Mouse (Mus musculus) heart, adult 2 months (tissue): ENCODE results near the gene Limd2.

Experiments used
- CTCF ChIP-seq: fragments of 200-600 bp; IDR thresholded peaks from 2 replicates; pipeline ENCODE4 v1.8.1; 2022; ENCODE audit warnings: antibody characterized with exemption, mild to moderate bottlenecking, moderate library complexity
- EP300 ChIP-seq: fragments of 200-500 bp; IDR thresholded peaks from 2 replicates; pipeline ENCODE4 v1.6.1; 2011; ENCODE audit warnings: low read depth, low read length, control low read depth; ENCODE audit not compliant: insufficient read depth
- POLR2A ChIP-seq: fragments of 200-500 bp; IDR thresholded peaks from 2 replicates; pipeline ENCODE4 v1.6.1; 2011; ENCODE audit warnings: mild to moderate bottlenecking, low read depth, low read length, control low read depth; ENCODE audit not compliant: insufficient read depth

GRCm38 (mm10) chr11:106191716-106192115 lies 31.1 kb upstream of the Limd2 start:
- TF ChIP-seq EP300 (no peak), CTCF (no peak), POLR2A (no peak)
